Mouse (Mus musculus): ENCODE measurements around the gene Timm9.

Gene Timm9

DNA sequence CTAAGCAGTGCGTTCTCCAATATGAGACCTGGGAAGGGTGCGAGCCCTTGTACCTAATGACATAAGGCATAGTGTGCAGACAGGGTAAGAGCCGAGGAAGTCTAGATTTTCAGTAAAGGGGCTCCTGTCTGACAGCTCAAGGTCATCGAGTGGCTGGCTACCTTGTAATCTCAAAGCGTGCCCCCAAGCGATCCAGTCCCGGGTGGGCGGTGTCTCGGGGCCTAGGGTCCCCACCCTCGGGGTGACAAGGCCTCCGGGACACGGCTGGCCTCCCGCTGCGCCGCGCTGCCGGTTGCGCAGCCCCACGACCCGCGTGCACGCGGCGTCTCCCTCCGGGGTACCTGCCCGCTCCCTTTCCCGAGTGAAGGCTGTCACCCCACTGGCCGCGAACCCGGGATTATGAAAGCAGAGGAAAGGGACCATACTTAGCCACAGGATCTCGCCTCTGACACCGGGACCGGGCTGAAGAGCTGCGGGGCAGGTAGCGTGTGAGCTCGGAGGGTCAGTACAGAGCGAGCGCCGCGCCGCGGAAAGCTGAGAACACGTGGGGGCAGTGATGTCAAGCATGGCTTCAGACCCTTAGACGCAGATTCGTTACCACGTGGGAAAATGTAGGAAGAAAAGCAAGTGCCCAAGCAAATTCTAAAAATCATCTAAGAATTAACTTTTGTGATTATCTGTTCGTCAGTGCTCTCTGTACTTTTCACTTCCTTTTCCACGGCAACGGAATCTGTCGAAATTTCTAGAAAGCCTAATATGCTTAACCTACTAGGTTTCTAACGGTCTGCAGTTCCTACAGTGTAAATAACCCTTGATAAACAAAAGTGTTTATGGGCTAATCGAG is at the start of gene Timm9, which contains the start of gene 2700049A03Rik:
Gene Timm9, minus strand, starts transcription at position 555 of the 844 bp plus-strand sequence.
Gene 2700049A03Rik, plus strand, starts transcription at position 719 of the 844 bp plus-strand sequence.
- DNase-seq (ENCODE audit: low read depth), result peak; percentile 59

DNA sequence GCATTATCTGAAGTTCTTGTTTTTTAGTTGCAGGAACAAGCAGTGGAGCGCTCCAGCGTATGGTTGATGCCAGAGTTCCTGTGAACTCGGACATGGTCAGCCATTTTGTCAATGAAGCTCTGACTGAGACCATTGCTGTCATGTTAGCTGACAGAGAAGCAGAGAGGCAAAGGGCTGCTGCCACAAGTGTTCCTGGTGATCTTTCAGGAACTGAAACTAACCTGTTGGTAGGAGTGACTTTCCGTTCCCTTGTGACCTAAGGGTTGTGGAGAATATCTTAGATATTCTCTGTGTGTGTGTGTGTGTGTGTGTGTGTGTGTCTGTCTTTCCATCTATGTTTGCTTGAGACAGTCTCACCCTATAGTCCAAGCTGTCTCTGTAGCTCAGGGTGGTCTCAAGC is 47.9 kb upstream of the Timm9 start:
- DNase-seq (ENCODE audit: low read depth), result no peak

DNA sequence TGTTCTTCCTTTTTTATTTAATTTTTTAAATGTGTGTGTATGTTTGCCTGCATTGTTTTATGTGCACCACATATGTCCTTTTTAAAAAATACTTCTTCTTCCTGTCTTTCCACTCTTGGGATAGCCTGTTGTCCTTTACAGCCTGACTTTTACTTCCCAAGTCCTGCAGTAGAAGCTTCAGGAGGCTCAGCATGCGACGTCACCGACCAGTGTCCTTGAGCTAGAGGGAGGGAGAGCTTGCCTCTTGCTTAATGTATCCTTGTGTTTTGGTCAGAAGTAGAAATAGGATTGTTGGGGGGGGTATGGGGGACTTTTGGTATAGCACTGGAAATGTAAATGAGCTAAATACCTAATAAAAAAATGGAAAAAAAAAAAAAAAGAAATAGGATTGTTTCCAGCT is 47.3 kb upstream of the Timm9 start:
- DNase-seq (ENCODE audit: low read depth), result no peak

DNA sequence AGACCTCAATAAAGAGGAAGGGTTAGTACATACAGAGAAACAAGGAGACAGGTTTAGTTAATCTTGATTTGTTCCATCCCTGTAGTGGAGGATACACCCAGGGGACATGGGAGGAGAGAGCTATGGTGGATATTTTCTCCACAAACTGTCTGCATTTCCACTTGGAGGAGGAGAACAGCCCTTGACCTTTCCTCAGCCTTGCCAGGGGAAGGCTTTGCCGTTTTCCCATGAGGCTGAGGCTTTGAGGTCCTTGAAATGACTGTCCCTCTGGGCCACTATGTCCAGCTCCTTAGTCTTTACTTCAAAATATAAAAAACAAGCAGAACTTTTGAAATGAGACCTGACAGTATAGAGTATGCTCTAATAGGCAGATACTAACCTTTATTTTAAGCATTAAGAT is 33.4 kb upstream of the Timm9 start:
- DNase-seq (ENCODE audit: low read depth), result no peak

DNA sequence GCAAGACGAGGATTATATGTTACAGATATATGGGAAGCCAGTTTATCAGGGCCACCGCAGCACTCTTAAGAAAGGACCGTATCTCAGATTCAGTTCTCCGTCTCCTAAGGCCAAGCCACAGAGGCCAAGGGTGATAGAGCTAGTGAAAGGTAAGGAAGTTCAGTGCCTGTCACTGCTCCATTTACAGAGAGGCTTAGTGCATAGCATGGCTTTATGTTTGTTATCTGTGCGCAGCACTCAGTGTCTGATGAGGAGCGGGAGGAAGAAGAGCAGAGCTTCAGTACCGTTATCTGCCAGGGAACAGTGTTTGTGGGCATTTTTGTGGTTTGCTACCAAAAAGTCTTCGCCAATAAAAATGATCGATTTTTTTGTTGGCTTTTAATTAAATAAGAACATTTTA is 27.9 kb upstream of the Timm9 start:
- DNase-seq (ENCODE audit: low read depth), result peak; percentile 41

DNA sequence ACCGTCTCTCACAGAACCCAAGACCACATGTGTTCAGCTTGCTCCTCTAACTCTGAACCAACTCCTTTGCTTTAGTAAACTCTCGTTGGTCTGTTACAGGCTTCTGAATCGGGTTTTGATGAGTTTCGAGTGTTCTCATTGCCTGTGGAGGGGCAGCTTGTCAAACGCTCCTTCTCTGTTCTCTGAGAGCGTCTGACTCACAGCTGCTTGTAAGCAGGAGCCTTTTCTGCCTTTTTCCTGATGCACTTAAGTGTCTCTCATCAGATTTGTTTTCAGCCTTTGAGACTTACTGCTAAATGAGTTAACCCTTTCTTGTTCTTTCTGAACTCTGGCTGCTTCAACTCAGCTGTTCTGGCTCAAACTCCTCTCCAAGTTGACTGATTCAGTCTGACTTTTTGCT is 21.5 kb upstream of the Timm9 start:
- DNase-seq (ENCODE audit: low read depth), result no peak

DNA sequence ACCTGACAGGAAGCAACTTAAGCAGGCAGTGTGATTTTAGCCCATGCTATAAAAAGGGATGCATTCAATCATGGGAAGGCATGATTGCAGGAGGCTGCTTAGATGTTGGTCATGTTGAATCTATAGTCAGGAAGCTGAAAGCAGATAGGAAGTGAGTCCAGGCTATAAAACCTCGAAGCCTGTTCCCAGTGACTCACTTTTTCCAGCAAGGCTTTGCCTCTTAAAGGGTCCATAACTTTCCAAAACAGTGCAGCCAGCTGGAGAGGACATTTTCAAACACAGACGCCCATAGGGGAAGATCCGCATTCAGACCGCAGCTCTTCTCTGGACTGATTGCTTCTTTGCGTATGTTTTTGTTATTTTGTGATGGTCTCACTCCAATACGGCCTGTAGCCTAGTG is 18.5 kb upstream of the Timm9 start:
- DNase-seq (ENCODE audit: low read depth), result peak; percentile 67

DNA sequence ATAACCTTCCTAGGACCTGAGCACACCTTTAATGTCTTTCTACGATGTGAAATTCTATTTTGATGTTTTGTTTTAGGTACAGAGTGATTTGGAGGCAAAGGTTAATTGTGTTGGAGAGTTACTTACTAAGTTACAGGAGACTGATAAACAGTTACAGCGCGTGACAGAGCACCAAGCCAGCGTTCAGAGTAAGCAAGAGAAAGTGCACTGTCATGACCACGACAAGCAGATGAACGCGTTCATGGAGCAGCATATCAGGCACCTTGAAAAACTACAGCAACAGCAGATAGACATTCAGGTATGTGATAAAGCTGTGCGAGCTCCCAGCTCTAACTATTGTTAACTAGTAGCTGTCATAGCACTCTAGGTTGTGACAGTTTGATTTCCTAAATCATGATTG is 13.7 kb upstream of the Timm9 start:
- DNase-seq (ENCODE audit: low read depth), result no peak

DNA sequence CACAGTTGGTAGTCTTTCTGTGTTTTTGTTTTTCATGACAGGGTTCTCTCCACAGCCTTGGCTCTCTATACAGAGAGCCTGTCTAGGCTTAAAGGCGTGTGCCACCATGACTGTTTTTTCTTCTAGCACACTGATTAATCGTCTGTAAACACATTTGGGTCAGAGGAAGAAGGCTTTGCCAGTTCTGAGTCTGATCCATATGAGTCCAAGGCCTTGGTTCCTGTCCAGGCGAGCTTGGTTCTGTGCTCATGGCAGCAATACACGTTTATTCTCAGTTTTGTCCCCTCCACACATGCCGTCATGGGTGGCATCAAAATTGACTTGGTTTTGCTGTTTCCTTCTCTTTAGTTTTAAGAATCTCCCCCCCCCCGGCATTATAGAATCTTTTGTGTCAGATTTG is 13.0 kb upstream of the Timm9 start:
- no peak for DNase-seq (ENCODE audit: low read depth)

DNA sequence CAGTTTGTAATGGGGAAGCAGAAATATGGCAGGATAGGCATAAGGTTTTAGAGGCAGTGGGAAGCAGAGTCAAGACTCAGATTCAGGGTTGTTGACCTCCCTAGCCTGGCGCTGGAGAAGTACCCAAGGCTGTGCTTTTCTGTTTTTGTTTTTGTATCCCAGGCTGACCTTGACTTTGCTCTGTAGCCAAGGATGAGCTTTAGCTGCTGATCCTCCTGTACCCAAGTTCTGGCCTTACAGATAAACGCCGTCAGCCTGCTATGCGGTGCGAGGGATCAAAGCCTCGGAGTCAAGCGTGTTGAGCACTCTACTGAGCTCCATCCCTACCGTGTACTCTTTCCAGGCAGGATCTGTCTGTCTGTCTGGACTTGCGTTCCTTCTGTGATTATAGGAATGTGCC is 12.3 kb upstream of the Timm9 start:
- DNase-seq (ENCODE audit: low read depth), result no peak

DNA sequence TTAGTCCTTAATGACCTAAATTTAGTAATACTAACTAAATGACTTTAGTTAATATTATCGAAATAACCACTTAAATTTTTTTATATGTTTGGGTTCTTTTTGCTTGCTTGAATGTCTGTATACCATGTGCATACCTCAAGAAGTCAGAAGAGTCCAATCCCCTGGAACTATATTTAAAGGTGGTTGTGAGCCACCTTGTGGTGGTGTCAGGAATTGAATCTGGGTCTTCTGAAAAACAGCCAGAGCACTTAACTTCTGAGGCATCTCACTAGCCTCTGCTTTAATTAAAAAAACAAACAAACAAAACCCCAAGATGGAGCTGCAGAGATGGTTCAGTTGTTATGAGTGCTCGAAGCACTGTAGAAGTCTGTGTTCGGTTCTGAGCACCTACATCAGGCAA is 11.2 kb upstream of the Timm9 start:
- DNase-seq (ENCODE audit: low read depth), result peak; percentile 66

DNA sequence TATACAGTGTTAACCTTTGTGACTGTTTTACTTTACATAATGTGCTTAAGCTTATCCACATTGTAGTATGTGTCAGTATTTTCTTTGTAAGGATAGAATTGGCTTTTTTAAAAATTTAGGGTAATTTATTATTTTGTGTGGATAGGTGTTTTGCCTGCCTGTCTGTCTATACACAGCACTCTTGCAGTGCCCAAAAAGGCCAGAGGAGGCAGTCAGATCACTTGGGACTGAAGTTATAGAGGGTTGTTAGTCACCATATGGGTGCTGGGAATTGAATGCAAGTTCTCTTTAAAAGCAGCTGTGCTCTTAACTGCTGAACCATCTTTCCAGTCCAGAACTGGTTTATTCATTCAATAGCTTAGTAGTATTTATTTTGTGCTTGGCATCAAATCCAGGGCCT is 4.7 kb upstream of the Timm9 start:
- DNase-seq (ENCODE audit: low read depth), result no peak

DNA sequence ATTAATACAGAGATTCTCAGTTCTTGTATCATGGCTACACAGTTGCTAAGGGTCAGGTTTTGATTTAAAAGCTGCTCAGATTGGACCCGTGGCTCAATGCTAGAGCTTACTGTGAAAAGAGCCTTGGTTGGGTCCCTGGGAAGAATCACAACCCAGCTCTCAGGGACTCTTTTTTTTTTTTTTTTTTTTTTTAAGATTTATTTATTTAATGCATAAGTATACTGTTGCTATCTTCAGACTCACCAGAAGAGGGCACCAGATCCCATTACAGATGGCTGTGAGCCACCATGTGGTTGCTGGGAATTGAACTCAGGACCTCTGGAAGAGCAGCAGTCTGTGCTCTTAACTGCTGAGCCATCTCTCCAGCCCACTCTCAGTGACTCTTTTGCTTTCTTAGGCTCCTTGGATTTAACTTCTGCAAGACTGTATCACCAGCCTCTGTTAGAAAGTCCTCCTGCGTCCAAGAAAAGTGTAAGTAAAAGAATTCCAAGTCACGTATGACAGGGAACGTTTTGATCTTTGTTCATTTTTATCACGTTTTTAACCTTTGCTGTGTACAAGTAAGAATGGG is 2.9 kb upstream of the Timm9 start:
- DNase-seq (ENCODE audit: low read depth), result peak; percentile 30

DNA sequence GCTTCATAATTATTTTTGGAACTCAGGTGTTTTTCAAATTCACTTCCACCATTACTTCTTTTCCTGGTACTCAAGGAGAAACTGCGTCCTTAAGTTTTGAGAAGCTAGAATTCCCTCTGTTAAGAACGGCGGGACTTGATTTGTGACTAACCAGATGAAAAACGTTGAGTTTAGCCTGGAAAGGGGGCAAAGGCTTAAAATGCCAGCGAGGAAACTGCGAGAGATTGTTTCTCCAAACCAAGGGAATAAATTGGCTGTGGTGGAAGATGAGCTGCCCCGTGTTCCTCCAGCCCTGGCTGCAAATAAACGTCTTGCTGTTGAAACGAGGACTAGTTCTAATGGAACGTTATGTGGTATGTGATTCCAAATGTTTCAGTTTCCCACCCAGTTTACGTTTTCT is 1.2 kb upstream of the Timm9 start:
- DNase-seq (ENCODE audit: low read depth), result peak; percentile 39

DNA sequence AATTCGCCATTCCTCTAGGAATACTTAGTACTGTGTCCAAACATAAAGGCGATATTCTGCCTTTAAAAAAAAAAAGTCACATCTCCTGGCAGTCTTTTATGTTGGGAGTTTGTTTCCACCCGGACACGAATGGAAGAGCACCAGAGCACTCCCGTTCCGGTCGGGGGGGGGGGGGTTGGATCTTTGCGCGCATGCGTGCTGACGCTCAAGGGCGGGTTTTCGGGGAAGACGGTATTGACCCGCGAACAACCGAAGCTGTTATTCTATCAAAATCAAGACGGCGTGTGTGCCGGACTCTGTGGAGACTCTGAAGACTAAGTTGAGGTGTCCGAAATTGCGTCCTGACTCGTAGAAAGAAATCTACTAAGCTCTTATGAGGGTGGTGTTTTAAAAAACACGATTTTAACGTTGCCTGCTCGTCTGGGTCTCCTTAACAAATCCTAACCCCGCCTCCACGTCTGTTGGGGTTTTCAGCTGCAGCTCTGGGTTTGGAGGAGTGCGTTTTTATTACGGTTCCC is 549 bp upstream of the Timm9 start:
- peak; percentile 97 for DNase-seq (ENCODE audit: low read depth)

DNA sequence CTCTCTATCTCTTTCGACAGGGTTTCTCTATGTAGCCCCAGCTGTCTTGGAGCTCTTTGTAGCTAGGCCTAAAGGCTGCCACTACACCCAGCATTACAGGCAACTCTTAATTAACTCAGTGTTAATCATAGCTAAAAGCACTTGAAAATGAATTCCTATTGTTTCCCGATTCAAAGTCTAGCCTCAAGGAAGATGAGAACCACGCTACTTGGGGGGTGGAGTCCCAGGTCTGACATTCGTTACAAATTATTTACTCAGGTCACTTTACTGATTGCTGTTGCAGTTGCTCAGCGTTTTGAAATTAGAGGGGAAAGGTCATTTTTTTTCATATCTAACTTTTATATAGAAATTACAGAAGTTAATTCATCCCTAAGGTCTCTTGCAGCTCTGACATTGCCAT is 903 bp downstream of the Timm9 start:
- DNase-seq (ENCODE audit: low read depth), result peak; percentile 41

DNA sequence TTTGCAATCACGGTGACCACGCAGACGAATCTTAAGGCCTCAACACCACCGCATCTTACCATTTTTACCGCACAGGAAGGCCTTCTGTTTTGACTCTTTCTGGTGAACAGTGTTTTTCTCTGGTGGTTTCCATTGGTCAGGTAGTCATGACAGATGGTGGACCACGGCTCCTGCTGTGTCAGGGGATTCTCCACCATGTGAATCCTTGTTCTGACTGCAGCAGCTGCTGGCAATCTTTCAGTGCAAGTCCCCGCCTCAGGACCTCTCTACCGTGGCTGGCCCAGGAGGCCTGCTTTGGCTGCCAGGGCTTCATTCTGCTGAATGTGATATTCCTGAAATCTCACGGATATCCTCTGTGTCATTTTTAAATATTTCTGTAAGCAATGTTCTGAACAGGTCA is 13.2 kb downstream of the Timm9 start:
- DNase-seq (ENCODE audit: low read depth), result no peak

DNA sequence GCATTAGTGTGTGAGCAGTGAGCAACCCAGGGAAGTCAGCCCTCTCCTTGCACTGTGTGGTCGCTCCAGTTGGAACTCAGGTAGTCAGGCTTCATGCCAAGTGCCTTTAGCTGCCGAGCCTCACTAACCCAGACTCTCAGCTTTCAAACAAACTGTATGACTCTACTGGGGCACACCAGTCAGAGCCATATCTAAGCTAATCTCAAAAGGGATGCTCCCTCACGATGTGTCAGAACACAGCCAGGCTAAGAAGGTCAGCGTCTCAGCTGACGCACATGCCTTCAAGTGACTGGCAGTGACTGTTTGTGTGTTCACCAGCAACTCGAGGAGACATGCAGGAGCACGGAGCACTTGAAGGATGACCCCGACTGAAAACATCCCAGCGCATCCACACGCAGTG is 13.8 kb downstream of the Timm9 start:
- DNase-seq (ENCODE audit: low read depth), result no peak

DNA sequence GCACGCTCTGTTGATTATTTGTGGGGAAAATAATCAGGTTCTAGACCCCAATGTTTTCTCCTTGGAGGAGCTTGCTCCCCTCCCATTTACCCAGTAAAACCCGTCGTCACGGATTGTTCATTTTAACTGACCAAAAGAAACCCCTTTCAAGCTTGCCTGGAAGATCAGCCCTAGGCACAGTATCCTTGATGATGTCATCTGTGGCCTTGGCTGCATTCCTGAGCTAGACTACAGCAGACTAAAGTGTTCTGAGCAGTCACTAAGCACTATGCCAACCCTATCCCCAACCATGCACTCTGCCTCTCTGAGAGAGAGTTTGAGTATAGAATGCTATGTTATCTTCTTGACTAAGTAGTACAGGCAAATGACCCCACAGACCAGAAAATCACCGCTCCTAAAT is 20.1 kb downstream of the Timm9 start:
- DNase-seq (ENCODE audit: low read depth), result no peak

DNA sequence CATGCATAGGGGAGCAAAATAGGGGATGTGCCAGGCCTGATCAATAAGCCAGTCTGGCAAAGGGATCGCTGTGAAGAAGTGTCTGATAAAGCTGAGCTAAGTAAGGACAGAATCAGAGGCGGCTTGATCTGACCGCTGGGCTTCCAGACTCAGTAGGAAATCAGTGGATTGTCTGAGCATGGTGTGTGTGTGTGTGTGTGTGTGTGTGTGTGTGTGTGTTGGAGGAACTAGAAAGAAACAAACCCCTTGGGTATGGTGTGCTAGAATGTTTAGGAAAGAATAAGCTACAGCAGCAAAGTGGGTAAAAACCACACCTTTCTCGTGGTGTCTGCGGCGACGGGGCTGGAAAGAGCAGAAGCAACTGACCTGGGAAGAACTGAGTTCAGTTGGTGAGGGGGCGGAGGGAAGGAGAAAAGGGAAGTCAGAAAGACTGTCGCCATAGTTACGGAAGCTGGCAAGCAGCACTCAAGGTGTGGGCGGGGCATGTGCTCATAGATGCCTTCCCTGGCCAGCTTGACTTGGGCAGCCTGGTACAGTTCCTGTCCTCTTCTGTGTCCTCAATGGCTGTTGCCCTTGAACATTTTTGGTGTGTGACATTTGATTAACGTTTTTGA is 22.7 kb downstream of the Timm9 start:
- DNase-seq (ENCODE audit: low read depth), result peak; percentile 92

DNA sequence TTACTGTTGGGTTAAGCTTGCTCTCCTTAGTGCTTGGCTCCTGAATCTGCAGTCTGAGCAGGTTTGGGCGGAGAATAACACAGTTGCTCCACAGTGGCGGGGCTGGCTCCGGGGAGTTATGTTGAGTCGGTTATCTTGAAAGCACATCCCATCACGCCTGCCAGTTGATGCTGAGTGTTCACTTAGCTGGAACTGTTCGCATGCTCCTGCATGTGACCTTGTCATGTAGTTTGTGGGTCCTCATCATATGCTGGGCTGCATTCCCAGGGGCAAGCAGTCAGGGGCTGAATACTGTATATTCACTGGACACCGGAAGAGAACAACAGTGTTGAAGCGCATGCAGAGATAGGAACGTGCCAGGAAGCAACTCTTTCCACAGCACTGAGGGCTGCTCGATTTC is 23.4 kb downstream of the Timm9 start:
- DNase-seq (ENCODE audit: low read depth), result no peak

DNA sequence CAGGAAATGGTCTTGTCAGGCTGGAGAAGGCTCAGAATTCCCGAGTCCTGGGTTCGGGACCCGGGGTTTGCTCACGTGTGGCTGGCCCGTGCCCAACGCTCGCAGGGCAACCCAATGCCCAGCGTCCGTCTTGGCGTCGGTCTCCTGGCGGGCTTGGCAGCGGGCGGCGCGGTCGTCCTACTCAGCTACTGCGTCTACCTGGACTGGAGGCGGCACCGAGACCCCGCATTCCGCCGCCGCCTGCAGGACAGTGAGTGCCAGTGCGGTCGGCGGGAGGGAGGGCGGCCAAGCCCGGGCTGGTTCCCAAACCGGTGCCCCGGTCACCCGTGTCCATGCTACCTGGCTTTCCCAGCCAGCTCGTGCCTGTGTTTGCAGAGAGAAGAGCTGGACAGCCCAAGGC is 25.2 kb downstream of the Timm9 start, which contains the start of gene Tomm20l:
Gene Tomm20l, plus strand, starts transcription at position 98 of the 400 bp plus-strand sequence.
- DNase-seq (ENCODE audit: low read depth), result no peak

DNA sequence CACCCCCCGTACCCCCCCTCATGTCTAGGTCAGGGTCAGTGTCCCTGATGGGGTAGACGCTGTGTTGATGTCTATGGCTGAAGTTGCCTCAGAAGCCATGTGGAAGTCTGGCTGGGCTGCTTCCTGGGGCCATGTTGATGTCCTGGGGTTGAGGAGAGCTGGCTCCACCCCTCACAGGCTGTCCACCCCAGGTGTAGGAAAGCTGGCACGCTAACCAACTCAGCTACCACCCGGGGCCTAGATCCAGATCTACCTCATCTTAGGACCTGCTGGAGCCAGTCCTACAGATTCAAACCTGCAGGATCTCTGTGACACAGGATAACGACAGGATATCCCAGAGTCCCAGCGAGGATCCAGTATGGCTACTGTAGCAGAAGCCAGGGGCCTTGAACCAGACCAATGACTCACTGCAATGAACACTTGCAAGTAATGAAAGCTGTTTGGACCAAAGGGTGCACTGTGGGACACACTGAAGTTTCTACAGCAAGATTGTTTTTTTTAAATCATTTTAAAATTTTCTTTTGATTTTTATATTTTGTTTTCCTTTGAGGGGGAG is 29.2 kb downstream of the Timm9 start:
- no peak for DNase-seq (ENCODE audit: low read depth)

Measured in 416B (cell line).